Mouse (Mus musculus) brown adipose tissue, adult 24 weeks (tissue): ENCODE measurements around the gene Alg9. TPM values are rescaled to one million over a fixed set of nuclear protein-coding genes. Genes with fewer than 3 reads are reported as not detected.
A peak's percentile ranks its signal among the peaks of the same experiment; 100 is the strongest.
"Not testable (repeated sequence)": the region's sequence is repeated elsewhere in the genome, so short reads cannot be mapped to it uniquely, and the experiment has no call there.

ENCODE experiments used
- H3K27ac ChIP-seq: fragments of 200-500 bp; replicated peaks from 2 replicates; pipeline ENCODE4 v1.5.1; 2012; ENCODE audit warnings: low read depth, mild to moderate bottlenecking, low read length
- H3K4me1 ChIP-seq: fragments of 200-500 bp; 2 replicates; pipeline ENCODE4 v1.6.1; 2012; ENCODE audit warnings: low read length, mixed read lengths; ENCODE audit not compliant: control insufficient read depth, insufficient read depth, insufficient read length
- H3K4me3 ChIP-seq: fragments of 200-500 bp; 2 replicates; pipeline ENCODE4 v1.5.1; 2012; ENCODE audit warnings: low read depth, mild to moderate bottlenecking, low read length, moderate library complexity; ENCODE audit not compliant: insufficient read depth
- polyA plus RNA-seq: library from polyadenylated mRNA; stranded (reverse); fragments of >200 nt; gene quantifications from 2 replicates; pipeline ENCODE4 v1.2.4, GENCODE M21; 2012; ENCODE audit not compliant: missing spikeins, insufficient read depth, insufficient read length

The Alg9 gene
- polyA plus RNA-seq, 1 experiment: 38.3 TPM

DNA sequence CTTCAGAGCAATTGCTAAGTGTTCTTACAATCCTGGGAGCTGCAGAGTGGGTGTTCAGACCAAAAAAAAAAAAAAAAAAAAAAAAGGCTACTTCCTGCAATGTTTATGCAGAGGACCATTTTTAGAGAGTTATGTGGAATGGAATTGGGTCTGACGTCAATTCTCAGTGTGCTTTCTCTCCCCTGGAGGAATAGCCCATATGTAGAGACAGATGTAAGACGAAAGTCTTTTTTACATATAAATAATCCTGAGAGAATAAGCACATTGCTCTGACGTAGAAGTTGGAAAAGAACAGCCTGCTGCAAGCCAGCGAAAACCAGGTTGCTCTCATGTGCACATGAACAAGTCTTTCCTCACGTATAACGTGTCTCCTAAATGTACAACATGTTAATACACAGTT lies 44.9 kb downstream of the Alg9 start:
- 0 out of 2 replicates have a peak overlapping the region, but pooled peaks have one; percentile 46 for H3K27ac ChIP-seq
- H3K4me1 ChIP-seq: peaks cover 2% of the 10 kb centered on the region; the same call in 1 of the 2 replicates
- H3K4me3 ChIP-seq: no peak overlapping the region

DNA sequence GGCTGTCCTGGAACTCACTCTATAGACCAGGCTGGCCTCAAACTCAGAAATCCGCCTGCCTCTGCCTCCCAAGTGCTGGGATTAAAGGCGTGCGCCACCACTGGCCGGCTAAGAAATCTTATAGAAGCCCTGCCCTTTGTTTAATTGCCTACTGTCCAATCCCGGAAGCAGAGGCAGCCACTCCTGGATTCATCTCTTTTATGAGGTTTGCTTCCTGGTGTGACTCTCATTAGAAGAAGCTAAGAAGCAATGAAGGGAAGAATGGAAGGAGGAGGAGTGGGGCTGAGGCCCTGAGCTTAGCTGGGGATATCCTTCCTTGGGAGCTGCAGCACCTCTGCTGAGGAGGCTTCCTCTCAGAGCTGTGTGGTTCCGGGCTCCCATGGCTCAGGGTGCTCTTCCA lies 46.8 kb downstream of the Alg9 start:
- no peak overlapping the region for H3K27ac ChIP-seq
- H3K4me1 ChIP-seq: peaks cover 2% of the 10 kb centered on the region; the same call in 1 of the 2 replicates
- no peak overlapping the region for H3K4me3 ChIP-seq

DNA sequence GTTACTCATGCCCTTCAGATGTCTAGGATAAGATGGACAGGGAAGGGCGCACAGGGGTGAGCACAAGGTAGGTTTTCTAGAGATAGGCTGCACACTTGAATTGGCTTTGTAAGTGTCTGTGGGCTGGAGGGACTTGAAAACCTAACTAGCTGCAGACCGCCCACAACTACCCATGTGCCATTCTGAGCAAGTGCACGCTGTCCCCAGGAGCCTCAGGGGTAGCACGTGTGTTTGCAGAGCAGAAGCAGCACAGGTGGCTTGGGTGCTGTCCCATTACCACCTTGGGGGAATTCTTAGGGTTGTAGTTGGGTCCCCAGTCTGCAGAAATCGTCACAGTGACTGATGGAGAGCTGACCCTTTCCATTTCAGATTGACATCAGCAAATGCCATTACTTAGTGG lies 47.4 kb downstream of the Alg9 start:
- Histone ChIP-seq H3K27ac (no peak overlapping the region), H3K4me3 (no peak overlapping the region), H3K4me1 (peaks cover 2% of the 10 kb centered on the region; the same call in 1 of the 2 replicates)

DNA sequence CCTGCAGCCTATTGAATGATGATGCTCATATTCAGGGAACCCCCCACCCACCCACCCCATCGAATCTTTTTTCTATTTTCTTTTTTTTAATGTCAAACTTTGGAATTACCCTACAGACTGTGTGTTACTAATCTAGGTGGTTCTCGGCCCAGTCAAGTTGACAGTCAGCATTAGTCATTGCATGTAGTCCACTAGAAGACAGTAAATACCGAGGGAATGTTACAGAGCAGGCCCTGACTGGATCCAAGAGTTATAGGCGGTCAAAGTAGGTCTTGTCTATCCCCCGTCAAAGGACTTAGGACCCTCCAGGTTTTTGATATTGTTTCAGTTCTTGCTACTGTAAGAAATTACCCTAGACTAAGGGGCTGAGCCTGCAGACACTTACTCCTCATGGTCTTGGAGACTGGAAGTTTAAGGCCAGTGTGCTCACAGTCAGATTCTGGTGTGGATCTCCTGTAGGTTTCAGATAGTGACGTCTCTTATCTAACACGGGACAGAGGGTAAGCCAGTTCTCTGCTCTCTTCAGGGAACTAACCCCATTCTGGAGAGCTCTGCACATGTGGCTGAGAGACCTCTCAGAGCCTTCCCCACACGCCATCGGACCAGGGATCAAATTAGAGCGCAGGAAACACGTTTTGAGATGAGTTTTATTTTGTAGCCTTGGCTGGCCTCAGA lies 49.1 kb downstream of the Alg9 start:
- no peak overlapping the region for H3K27ac ChIP-seq
- H3K4me1 ChIP-seq: no peaks in the 10 kb centered on the region
- H3K4me3 ChIP-seq: no peak overlapping the region

DNA sequence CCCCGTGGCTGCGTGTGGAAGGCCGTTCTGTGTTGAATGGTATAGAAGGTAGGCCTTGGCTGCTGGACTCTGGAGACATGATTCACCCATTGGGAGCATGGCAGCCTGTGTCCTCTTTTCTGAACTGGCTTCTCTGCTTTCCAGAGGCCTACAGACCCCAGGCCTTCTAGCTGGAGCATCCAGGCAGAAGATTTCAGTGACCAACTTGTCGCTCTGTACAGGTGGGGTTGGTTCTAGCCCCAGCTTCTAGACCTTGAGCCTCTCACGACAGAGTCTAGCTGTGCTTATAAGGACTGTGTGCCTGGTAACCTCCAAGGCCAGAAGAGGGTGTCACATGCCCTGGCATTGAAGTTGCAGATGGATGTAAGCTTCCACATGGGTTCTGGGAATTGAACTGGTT lies 56.7 kb downstream of the Alg9 start:
- Histone ChIP-seq H3K4me1 (peaks cover 14% of the 10 kb centered on the region), H3K27ac (peak overlapping the region; percentile 52), H3K4me3 (no peak overlapping the region)

DNA sequence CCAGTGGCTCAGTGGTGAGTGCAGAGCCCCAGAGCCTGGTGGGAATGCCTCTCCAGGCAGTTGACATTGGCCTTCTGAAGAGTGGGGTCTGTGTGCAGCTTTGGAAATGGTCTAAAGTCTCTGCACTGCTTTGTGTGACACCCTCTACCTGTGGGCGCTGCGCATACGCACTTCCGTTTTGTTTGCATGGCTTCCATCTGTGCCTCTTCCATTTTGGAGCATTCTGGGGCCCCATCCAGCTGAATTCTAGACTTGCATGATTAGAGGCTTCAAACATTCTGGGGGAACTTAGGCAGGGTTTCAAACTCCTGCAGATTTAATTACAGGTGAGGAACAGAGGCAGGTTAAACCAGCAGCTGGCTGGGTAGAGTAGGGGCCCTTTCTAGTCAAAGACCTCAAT lies 57.3 kb downstream of the Alg9 start:
- Histone ChIP-seq H3K4me1 (peaks cover 14% of the 10 kb centered on the region), H3K4me3 (no peak overlapping the region), H3K27ac (peak overlapping the region; percentile 29; the same call in 1 of the 2 replicates)

DNA sequence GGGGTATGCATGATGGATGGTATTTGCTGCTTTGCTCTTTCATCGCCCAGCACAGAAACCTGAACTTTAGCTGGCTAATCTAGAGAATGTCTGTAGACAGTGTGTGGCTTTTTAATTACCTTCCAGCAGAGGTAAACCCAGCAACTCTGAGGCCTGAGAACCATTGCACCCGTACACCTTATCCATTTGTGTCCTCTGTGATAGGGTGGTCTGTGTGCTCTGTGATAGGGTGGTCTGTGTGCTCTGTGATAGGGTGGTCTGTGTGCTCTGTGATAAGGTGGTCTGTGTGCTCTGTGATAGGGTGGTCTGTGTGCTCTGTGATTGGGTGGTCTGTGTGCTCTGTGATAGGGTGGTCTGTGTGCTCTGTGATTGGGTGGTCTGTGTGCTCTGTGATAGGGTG lies 57.8 kb downstream of the Alg9 start:
- H3K4me3 ChIP-seq, H3K27ac ChIP-seq: not testable (repeated sequence)
- peaks cover 14% of the 10 kb centered on the region for H3K4me1 ChIP-seq

DNA sequence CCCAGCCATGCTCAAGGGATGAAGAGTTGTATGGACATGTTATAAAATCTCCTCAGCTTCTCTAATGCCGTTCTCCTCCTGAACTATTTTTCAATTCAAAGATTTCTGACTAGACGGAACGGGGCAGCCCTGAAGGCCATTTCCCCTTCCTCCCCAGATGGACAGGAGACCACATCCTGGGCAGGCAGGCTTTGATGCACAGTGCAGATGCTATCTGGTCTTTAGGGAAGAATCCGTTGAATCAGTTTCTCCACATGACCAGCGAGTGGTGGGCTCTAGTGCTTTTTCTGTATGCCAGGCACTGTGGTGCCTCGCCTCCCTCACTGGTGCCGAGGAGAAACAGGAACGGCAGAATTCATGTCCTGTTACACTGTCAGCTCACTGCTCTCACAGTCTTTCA lies 59.0 kb downstream of the Alg9 start:
- H3K27ac ChIP-seq: peak overlapping the region; percentile 100
- peaks cover 14% of the 10 kb centered on the region for H3K4me1 ChIP-seq
- no peak overlapping the region for H3K4me3 ChIP-seq

DNA sequence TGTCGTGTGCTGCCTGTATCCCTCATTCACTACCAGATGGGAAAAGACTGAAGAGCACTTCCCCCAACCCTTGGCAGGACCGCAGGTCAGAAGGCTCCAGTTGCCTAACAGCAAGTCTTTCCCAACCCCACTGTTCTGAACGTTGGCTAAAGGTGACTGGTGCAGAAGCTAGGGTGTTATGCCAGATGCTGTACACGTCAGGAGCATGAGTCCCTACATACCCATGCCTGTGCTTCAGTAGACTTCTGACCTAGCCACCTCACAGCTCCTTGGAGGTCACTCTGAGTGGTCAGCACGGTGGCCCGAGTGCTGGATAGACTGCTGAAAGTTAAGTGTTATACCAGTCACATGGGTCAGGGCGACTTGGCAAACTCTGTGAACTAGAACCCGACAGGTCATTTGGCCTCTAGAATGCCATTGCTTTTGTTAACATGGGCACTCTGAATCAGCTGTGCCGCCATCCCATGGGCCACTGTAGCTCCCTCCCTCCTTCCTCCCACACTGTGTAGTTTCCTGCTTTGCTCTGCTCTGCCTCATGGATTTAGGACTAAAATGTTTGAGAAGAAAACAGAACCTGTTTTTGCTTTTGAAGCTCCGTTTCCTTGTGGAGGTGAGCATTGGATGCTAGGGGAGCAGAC lies 60.4 kb downstream of the Alg9 start:
- Histone ChIP-seq H3K4me1 (peaks cover 14% of the 10 kb centered on the region), H3K27ac (peak overlapping the region; percentile 100), H3K4me3 (no peak overlapping the region)

DNA sequence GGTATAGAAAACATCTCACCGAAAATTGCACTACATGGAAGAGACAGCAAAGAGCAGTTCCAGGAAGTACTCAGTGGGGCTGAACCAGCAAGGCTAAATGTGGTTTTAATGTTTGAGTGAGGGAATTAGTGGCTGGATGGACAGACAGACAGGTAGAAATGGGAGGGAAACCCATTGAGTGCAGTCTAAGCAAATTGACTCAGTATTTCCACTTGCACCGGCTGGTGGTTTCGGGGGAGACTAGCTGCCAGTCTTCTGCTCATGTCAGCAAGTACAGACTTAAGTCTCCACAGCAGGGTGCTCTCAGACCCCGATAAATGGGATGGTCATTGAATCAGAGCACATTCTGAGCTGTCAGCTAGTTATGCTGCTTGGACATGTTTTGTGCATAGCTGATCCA lies 61.3 kb downstream of the Alg9 start:
- H3K4me3 ChIP-seq: no peak overlapping the region
- H3K27ac ChIP-seq: peak overlapping the region; percentile 97
- peaks cover 18% of the 10 kb centered on the region for H3K4me1 ChIP-seq

DNA sequence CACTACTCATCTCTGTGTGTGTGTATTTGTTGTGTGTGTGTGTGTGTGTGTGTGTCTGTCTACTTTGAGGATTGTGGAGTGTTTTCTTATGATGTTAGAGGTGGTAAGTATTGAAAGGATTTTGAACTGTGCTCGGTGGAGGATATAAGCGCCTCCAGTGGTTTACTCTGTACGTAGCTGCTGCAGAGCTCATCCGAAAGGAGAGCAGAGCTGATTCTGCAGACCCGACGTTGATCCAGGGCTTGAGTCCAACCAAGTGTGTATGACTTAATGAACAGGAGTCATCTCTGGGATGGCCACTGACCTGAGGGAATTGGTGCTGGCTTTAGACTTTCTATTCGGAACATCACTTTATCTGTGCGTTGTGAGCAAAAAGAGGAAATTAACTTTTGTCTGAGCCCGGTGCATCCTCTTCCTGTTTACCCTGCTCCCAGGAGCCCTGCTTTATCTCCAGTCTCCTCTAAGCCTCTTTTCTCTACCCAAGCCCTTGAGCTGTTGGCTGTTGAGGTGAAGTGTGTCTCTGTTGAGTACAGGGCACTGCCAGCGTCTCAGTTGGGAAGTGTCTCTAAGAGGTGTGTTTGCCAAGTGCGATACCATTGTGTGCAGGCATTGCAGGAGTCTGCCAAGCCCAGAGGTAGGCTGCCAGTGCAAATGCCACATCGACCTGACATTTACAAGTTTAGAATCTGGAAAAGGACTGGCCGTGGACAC lies 66.4 kb downstream of the Alg9 start:
- Histone ChIP-seq H3K4me1 (peaks cover 12% of the 10 kb centered on the region), H3K4me3 (no peak overlapping the region), H3K27ac (peak overlapping the region; percentile 56)

DNA sequence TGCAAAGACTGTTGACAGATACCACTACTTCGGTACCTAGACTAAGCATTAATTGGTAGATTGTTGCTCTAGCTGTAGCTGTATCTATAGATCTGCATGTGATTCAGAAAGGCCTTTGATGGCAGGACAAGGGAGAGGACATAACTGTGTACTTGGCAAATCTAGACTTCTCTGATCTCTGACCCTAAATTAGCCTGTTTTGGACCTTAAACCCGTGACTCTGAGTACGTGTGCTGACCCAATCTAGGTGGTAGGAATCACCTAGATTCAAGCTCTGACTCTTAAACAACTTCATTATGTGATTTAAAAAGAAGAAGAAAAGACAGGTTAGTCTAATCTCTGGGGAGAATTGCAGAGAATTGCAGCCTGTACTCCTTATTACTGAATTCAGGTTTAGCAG lies 70.3 kb downstream of the Alg9 start, which contains the start of gene Ppp2r1b:
Gene Ppp2r1b, plus strand, starts transcription at position 221 of the 400 bp plus-strand sequence.
- Histone ChIP-seq H3K4me1 (peaks cover 12% of the 10 kb centered on the region), H3K4me3 (no peak within 1 kb of the TSS), H3K27ac (no peak within 1 kb of the TSS)

DNA sequence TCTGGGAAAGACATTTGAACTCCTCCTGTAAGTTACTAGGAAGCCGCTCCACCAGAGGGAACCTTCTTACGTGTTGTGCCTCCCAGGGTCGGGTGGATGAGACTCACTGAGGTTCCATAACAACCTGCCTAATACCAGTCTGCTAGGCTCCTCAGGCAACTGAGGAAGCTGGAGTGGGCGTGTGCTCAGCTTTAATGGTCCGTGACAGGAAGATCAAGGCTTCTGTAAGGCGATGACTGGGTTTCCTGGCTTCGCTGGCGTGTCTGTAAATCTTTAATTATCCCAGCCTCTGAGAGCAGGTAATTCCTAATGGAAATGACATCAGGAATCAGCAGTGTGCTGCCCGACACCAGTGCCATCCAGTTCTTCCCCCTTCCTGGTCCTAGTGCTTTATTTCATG lies 70.7 kb downstream of the Alg9 start:
- no peak overlapping the region for H3K4me3 ChIP-seq
- no peak overlapping the region for H3K27ac ChIP-seq
- H3K4me1 ChIP-seq: peaks cover 14% of the 10 kb centered on the region

DNA sequence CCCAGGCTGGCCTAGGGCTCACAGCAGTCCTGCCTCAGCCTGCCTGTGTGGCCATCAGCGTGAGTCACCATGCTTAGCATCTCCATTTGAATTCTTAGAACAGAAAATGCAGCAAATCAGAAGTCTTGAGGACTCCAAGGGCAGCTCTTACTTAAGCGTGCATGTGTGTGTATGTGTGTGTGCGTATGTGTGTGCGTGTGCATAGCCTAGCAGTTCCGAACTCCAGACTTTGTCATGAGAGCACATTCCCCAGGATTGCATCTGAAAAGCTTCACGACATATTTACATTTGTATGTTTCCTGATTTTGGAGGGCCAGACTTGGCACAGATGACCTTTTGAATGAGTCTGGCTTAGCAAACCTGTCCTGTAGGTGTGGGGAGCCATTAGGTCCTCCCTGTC lies 72.3 kb downstream of the Alg9 start:
- Histone ChIP-seq H3K4me1 (peaks cover 3% of the 10 kb centered on the region; the same call in 1 of the 2 replicates), H3K4me3 (no peak overlapping the region), H3K27ac (no peak overlapping the region)

DNA sequence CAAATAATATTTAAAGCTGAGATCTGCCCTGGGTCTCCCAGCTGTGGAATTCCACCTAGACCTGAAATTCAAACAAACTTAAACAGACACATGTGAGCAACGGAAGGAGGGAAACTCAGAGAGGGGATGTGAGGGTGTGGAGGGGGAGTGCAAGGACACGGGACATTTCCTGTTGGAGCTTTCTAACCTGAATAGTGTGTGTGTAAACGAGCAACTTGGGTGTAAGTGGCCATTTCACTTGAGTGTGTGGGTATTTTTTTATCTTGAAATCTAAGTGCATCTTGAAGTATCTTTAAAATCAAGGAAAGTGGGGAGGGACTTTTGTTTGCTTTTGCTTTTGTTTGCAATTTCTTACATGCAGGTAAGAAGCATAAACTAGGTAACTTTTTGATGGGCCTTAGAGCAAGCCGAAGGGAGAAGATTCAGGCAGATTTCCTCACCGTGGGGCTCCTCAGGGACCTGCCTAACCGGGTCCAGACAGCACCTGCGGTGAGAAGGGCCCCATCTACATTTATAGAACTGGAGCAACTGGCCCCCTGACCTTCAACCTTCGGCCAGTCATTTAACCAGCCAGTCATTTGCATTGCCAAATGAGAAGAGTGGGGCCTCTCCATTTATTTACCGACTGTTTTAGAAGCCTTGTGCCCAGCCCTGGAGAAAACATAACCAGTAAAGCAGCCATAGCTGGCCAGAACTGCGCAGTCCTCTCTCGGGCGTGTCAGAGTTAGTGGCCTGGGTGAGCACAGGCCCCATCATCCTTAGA lies 73.0 kb downstream of the Alg9 start:
- Histone ChIP-seq H3K4me1 (0 out of 2 replicates have a peak, but pooled peaks cover 3% of the 10 kb centered on the region), H3K27ac (0 out of 2 replicates have a peak overlapping the region, but pooled peaks have one; percentile 34), H3K4me3 (no peak overlapping the region)
